Comparison of ENCODE assay signal across 8 mouse cellular contexts in genomic region chr5:113773664-113774063, GRCm38 (mm10). TPM values are rescaled to one million over a fixed set of nuclear protein-coding genes. Genes with fewer than 3 reads are reported as not detected.
DNase-seq lines count a peak whose midpoint lies in the region; ATAC-seq lines count a peak whose summit lies in the region.

No protein-coding gene starts in this region.

- H3K4me2 ChIP-seq in heart, embryonic 15.5 days, result peak overlapping the region; percentile 96
- H3K4me2 ChIP-seq in liver, embryonic 13.5 days, result peak overlapping the region; percentile 94
- H3K4me2 ChIP-seq in stomach, embryonic 14.5 days (replicated peaks; ENCODE audit: low read depth, low read length), result peak overlapping the region; percentile 95

- H3K36me3 ChIP-seq in forebrain, embryonic 10.5 days (replicated peaks), result peaks cover 56% of the 10 kb centered on the region
- peaks cover 40% of the 10 kb centered on the region for H3K36me3 ChIP-seq in heart, embryonic 15.5 days
- peaks cover 48% of the 10 kb centered on the region for H3K36me3 ChIP-seq in liver, embryonic 13.5 days
- peaks cover 30% of the 10 kb centered on the region; the same call in 1 of the 2 replicates for H3K36me3 ChIP-seq in stomach, embryonic 14.5 days (ENCODE audit: control insufficient read depth, insufficient read depth, low read length)

- 3% methylated on average over 7 of the region's 7 CpGs for WGBS in forebrain, embryonic 10.5 days
- WGBS in heart, embryonic 15.5 days, result under 1% methylated on average over 7 of the region's 7 CpGs
- under 1% methylated on average over 7 of the region's 7 CpGs for WGBS in liver, embryonic 13.5 days (ENCODE audit: insufficient replicate concordance)
- 2% methylated on average over 7 of the region's 7 CpGs for WGBS in stomach, embryonic 14.5 days

- H3K4me1 ChIP-seq in brown adipose tissue, adult 24 weeks (ENCODE audit: control insufficient read depth, insufficient read depth, insufficient read length, low read length), result peaks cover 5% of the 10 kb centered on the region; the same call in 1 of the 2 replicates
- H3K4me1 ChIP-seq in forebrain, embryonic 10.5 days, result peaks cover 37% of the 10 kb centered on the region
- H3K4me1 ChIP-seq in heart, embryonic 15.5 days (replicated peaks), result peaks cover 24% of the 10 kb centered on the region
- peaks cover 36% of the 10 kb centered on the region for H3K4me1 ChIP-seq in liver, embryonic 13.5 days (replicated peaks)
- peaks cover 10% of the 10 kb centered on the region; the same call in 1 of the 2 replicates for H3K4me1 ChIP-seq in stomach, embryonic 14.5 days (ENCODE audit: control insufficient read depth, insufficient read depth, low read length)

- peak overlapping the region; percentile 77; the same call in 1 of the 2 replicates for H3K9ac ChIP-seq in heart, embryonic 15.5 days
- H3K9ac ChIP-seq in liver, embryonic 13.5 days, result peak overlapping the region; percentile 88
- H3K9ac ChIP-seq in stomach, embryonic 14.5 days (replicated peaks; ENCODE audit: low read depth, low read length), result 0 out of 2 replicates have a peak overlapping the region, but pooled peaks have one; percentile 63

- H3K27ac ChIP-seq in brown adipose tissue, adult 24 weeks (replicated peaks; ENCODE audit: low read depth, low read length), result no peak overlapping the region
- no peak overlapping the region for H3K27ac ChIP-seq in forebrain, embryonic 10.5 days
- H3K27ac ChIP-seq in heart, embryonic 15.5 days, result no peak overlapping the region
- H3K27ac ChIP-seq in liver, embryonic 13.5 days, result peak overlapping the region; percentile 87
- no peak overlapping the region for H3K27ac ChIP-seq in stomach, embryonic 14.5 days (ENCODE audit: low read length)

- no peaks in the 10 kb centered on the region for H3K9me3 ChIP-seq in forebrain, embryonic 10.5 days
- no peaks in the 10 kb centered on the region for H3K9me3 ChIP-seq in heart, embryonic 15.5 days (replicated peaks)
- H3K9me3 ChIP-seq in liver, embryonic 13.5 days (replicated peaks), result no peaks in the 10 kb centered on the region
- no peaks in the 10 kb centered on the region for H3K9me3 ChIP-seq in stomach, embryonic 14.5 days (ENCODE audit: control insufficient read depth, low read depth, low read length)

- H3K4me3 ChIP-seq in brown adipose tissue, adult 24 weeks (ENCODE audit: insufficient read depth, low read depth, low read length), result peak overlapping the region; percentile 92
- peak overlapping the region; percentile 100 for H3K4me3 ChIP-seq in forebrain, embryonic 10.5 days
- H3K4me3 ChIP-seq in heart, embryonic 15.5 days, result peak overlapping the region; percentile 100
- H3K4me3 ChIP-seq in liver, embryonic 13.5 days (replicated peaks), result peak overlapping the region; percentile 100
- H3K4me3 ChIP-seq in stomach, embryonic 14.5 days (ENCODE audit: low read depth, low read length), result peak overlapping the region; percentile 100

- ATAC-seq in heart, embryonic 15.5 days (replicated peaks; ENCODE audit: insufficient number of reproducible peaks, insufficient read depth, low FRiP score, low read depth), result peak; percentile 25; the same call in 1 of the 2 replicates
- peak; percentile 39 for ATAC-seq in liver, embryonic 13.5 days (ENCODE audit: low read depth)
- ATAC-seq in stomach, embryonic 14.5 days (ENCODE audit: insufficient number of reproducible peaks, insufficient read depth, low FRiP score, low read depth), result no peak

- H3K27me3 ChIP-seq in forebrain, embryonic 10.5 days (ENCODE audit: poor library complexity, severe bottlenecking), result no peaks in the 10 kb centered on the region
- no peaks in the 10 kb centered on the region for H3K27me3 ChIP-seq in heart, embryonic 15.5 days
- no peaks in the 10 kb centered on the region for H3K27me3 ChIP-seq in liver, embryonic 13.5 days
- H3K27me3 ChIP-seq in stomach, embryonic 14.5 days (ENCODE audit: control insufficient read depth, insufficient read depth, low read length), result no peaks in the 10 kb centered on the region

- DNase-seq in CD8-positive naive resting alpha-beta T cell, adult 2 months (ENCODE audit: low read depth in 2 of 2, low spot score in 2 of 2), result peak; percentile 87 to 94
- DNase-seq in forebrain, embryonic 10.5 days (ENCODE audit: extremely low spot score, low spot score), result peak; percentile 80
- peak; percentile 92 for DNase-seq in kidney, postnatal 14 days
- DNase-seq in liver, embryonic 13.5 days, result peak; percentile 85
- DNase-seq in natural killer cell, adult 2 months (ENCODE audit: low spot score in 2 of 2), result peak; percentile 87 to 93

RNA-seq across cellular contexts. Expression of gene Iscu, which starts 1.1 kb away (rescaled TPM):
- 426 and 447 TPM in 2 replicates for polyA plus RNA-seq in brown adipose tissue, adult 24 weeks (2012; ENCODE audit: insufficient read depth, insufficient read length, missing spikeins)
- polyA plus RNA-seq in forebrain, embryonic 10.5 days (2016; fragmentation: Nextera tagmentation; extraction: Ambion mirVana), result 102 and 106 TPM in 2 replicates
- polyA plus RNA-seq in heart, embryonic 15.5 days (2015; fragmentation: Nextera tagmentation; extraction: Ambion mirVana), result 112 and 124 TPM in 2 replicates
- polyA plus RNA-seq in liver, embryonic 13.5 days (2015; fragmentation: Nextera tagmentation; extraction: Ambion mirVana), result 104 and 106 TPM in 2 replicates
- 106 and 117 TPM in 2 replicates for polyA plus RNA-seq in stomach, embryonic 14.5 days (2014; fragmentation: Nextera tagmentation; extraction: Ambion mirVana)

RNA-seq across cellular contexts. Expression of gene Sart3, which starts 1.4 kb away (rescaled TPM):
- 5.9 and 11.4 TPM in 2 replicates for polyA plus RNA-seq in brown adipose tissue, adult 24 weeks (2012; ENCODE audit: insufficient read depth, insufficient read length, missing spikeins)
- 74.6 and 78.3 TPM in 2 replicates for polyA plus RNA-seq in forebrain, embryonic 10.5 days (2016; fragmentation: Nextera tagmentation; extraction: Ambion mirVana)
- 30.8 and 39.8 TPM in 2 replicates for polyA plus RNA-seq in heart, embryonic 15.5 days (2015; fragmentation: Nextera tagmentation; extraction: Ambion mirVana)
- 21.2 and 24.2 TPM in 2 replicates for polyA plus RNA-seq in liver, embryonic 13.5 days (2015; fragmentation: Nextera tagmentation; extraction: Ambion mirVana)
- polyA plus RNA-seq in stomach, embryonic 14.5 days (2014; fragmentation: Nextera tagmentation; extraction: Ambion mirVana), result 30.5 and 34.6 TPM in 2 replicates

RNA-seq across cellular contexts. Expression of gene Tmem119, which starts 26.7 kb away (rescaled TPM):
- 0.83 and 1.5 TPM in 2 replicates for polyA plus RNA-seq in brown adipose tissue, adult 24 weeks (2012; ENCODE audit: insufficient read depth, insufficient read length, missing spikeins)
- 28.8 and 36.2 TPM in 2 replicates for polyA plus RNA-seq in forebrain, embryonic 10.5 days (2016; fragmentation: Nextera tagmentation; extraction: Ambion mirVana)
- 23.6 and 30.5 TPM in 2 replicates for polyA plus RNA-seq in heart, embryonic 15.5 days (2015; fragmentation: Nextera tagmentation; extraction: Ambion mirVana)
- polyA plus RNA-seq in liver, embryonic 13.5 days (2015; fragmentation: Nextera tagmentation; extraction: Ambion mirVana), result 3.8 TPM in 2 replicates
- polyA plus RNA-seq in stomach, embryonic 14.5 days (2014; fragmentation: Nextera tagmentation; extraction: Ambion mirVana), result 46.1 and 49.0 TPM in 2 replicates

RNA-seq across cellular contexts. Expression of gene Ficd, which starts 38.1 kb away (rescaled TPM):
- polyA plus RNA-seq in brown adipose tissue, adult 24 weeks (2012; ENCODE audit: insufficient read depth, insufficient read length, missing spikeins), result 4.2 and 4.4 TPM in 2 replicates
- 2.9 and 4.9 TPM in 2 replicates for polyA plus RNA-seq in forebrain, embryonic 10.5 days (2016; fragmentation: Nextera tagmentation; extraction: Ambion mirVana)
- polyA plus RNA-seq in heart, embryonic 15.5 days (2015; fragmentation: Nextera tagmentation; extraction: Ambion mirVana), result 4.9 and 6.2 TPM in 2 replicates
- polyA plus RNA-seq in liver, embryonic 13.5 days (2015; fragmentation: Nextera tagmentation; extraction: Ambion mirVana), result 2.2 and 2.5 TPM in 2 replicates
- 4.1 and 5.7 TPM in 2 replicates for polyA plus RNA-seq in stomach, embryonic 14.5 days (2014; fragmentation: Nextera tagmentation; extraction: Ambion mirVana)

RNA-seq across cellular contexts. Expression of gene 1700069L16Rik, which starts 49.1 kb away (rescaled TPM):
- not detected in 2 replicates for polyA plus RNA-seq in brown adipose tissue, adult 24 weeks (2012; ENCODE audit: insufficient read depth, insufficient read length, missing spikeins)
- polyA plus RNA-seq in forebrain, embryonic 10.5 days (2016; fragmentation: Nextera tagmentation; extraction: Ambion mirVana), result not detected in 2 replicates
- not detected in 2 replicates for polyA plus RNA-seq in heart, embryonic 15.5 days (2015; fragmentation: Nextera tagmentation; extraction: Ambion mirVana)
- polyA plus RNA-seq in liver, embryonic 13.5 days (2015; fragmentation: Nextera tagmentation; extraction: Ambion mirVana), result not detected in 2 replicates
- polyA plus RNA-seq in stomach, embryonic 14.5 days (2014; fragmentation: Nextera tagmentation; extraction: Ambion mirVana), result not detected in 2 replicates
